ENCODE assay signal across 10 mouse cellular contexts in the genomic region with DNA sequence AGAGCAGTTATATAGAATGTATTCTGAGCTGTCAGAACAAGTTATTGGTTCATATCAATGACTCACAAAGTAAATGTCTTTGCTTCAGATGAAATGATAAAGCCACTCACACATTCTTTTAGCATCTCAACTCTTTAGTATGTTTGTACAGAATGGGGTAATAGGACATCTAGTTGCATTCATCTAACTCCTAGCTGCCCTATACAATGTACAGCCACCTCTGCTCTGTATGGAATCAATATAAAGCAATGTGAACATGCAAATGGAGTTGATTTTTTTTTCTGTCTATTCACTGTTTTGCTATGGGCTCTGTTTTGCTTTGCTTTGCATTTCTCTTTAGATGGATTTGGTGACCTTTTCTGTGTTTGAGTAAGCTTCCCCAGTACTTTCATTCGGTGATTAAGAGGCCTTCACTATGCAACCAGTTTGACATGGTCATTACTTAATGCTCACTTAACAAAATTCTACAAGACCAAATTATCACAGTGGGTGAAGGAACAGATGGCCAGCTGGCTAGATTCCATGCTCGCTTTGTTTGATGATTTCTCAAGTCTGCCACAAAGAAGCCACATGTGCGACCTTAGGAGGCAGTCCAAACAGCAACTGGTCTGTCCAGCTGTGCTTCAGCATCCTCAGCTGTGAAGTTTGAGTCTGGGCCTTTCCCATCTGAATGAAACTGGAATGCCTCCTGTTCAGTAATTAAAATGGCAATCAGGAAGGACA.
A peak's percentile ranks its signal among the peaks of the same experiment; 100 is the strongest.
DNase-seq lines count a peak whose midpoint lies in the region; ATAC-seq and TF ChIP-seq lines count a peak whose summit lies in the region.
"Had no signal": no experiment of that assay in that cellular context is flagged by ENCODE, and none has a peak within 500 bp of the region (broad histone marks: within the 10 kb centered on the region; RNA-seq: fewer than 3 reads in every experiment).

No protein-coding gene starts in this region.

- no peaks in the 10 kb centered on the region for H3K79me3 ChIP-seq in C2C12 (ENCODE audit: low read depth)

- no peaks in the 10 kb centered on the region for H3K36me3 ChIP-seq in kidney, postnatal 0 days (ENCODE audit: insufficient read depth, low read length)
- H3K36me3 ChIP-seq in C2C12 (ENCODE audit: control insufficient read depth, insufficient read depth), result no peaks in the 10 kb centered on the region
- H3K36me3 ChIP-seq in forebrain, embryonic 11.5 days (ENCODE audit: control insufficient read depth, insufficient read depth, low read length), result no peaks in the 10 kb centered on the region
- H3K36me3 ChIP-seq in lung, embryonic 16.5 days (ENCODE audit: control insufficient read depth, insufficient read depth, low read length), result no peaks in the 10 kb centered on the region
- H3K36me3 ChIP-seq: limb, embryonic 12.5 days had no signal

- 55% methylated on average over 3 of the region's 3 CpGs for WGBS in kidney, postnatal 0 days
- 43% methylated on average over 3 of the region's 3 CpGs for WGBS in forebrain, embryonic 11.5 days
- WGBS in lung, embryonic 16.5 days, result 26% methylated on average over 3 of the region's 3 CpGs

- peak; percentile 5 for DNase-seq in kidney, postnatal 0 days (ENCODE audit: low spot score)
- DNase-seq in kidney, adult 11 months, result no peak
- DNase-seq in forebrain, embryonic 11.5 days (ENCODE audit: low spot score), result peak; percentile 49
- no peak for DNase-seq in thymus, postnatal 4 days
- no peak for DNase-seq in left cerebral cortex, adult 11 months (ENCODE audit: low spot score)
- DNase-seq: gastrocnemius, adult 2 months had no signal

- no peak overlapping the region for H3ac ChIP-seq in C2C12 (ENCODE audit: control insufficient read depth, insufficient read length, low read depth)

- H3K4me1 ChIP-seq in kidney, postnatal 0 days (replicated peaks; ENCODE audit: insufficient read depth, low read length), result no peaks in the 10 kb centered on the region
- H3K4me1 ChIP-seq in forebrain, embryonic 11.5 days (replicated peaks; ENCODE audit: control insufficient read depth, insufficient read depth, low read length), result no peaks in the 10 kb centered on the region
- 0 out of 2 replicates have a peak, but pooled peaks cover under 1% of the 10 kb centered on the region for H3K4me1 ChIP-seq in lung, embryonic 16.5 days (replicated peaks; ENCODE audit: control insufficient read depth, insufficient read depth, low read length)
- H3K4me1 ChIP-seq: limb, embryonic 12.5 days had no signal

- no peak overlapping the region for H3K4me2 ChIP-seq in kidney, postnatal 0 days (ENCODE audit: low read length)
- no peak overlapping the region for H3K4me2 ChIP-seq in forebrain, embryonic 11.5 days (ENCODE audit: low read depth, low read length, severe bottlenecking)
- H3K4me2 ChIP-seq in lung, embryonic 16.5 days (ENCODE audit: low read depth, low read length), result no peak overlapping the region
- H3K4me2 ChIP-seq: limb, embryonic 12.5 days had no signal

- no peak overlapping the region for H3K27ac ChIP-seq in kidney, postnatal 0 days
- H3K27ac ChIP-seq in forebrain, embryonic 11.5 days (ENCODE audit: low read depth, low read length), result no peak overlapping the region
- H3K27ac ChIP-seq in lung, embryonic 16.5 days (ENCODE audit: low read length), result no peak overlapping the region
- H3K27ac ChIP-seq: gastrocnemius, adult 2 months; limb, embryonic 12.5 days had no signal

- no peak overlapping the region for H3K4me3 ChIP-seq in kidney, postnatal 0 days (replicated peaks; ENCODE audit: low read depth, low read length)
- H3K4me3 ChIP-seq in C2C12 (ENCODE audit: insufficient read depth, poor library complexity, severe bottlenecking), result no peak overlapping the region
- no peak overlapping the region for H3K4me3 ChIP-seq in forebrain, embryonic 11.5 days (ENCODE audit: low read depth, low read length)
- H3K4me3 ChIP-seq in lung, embryonic 16.5 days (ENCODE audit: low read length), result no peak overlapping the region
- H3K4me3 ChIP-seq: gastrocnemius, adult 2 months; limb, embryonic 12.5 days had no signal

- H3K9ac ChIP-seq in kidney, postnatal 0 days (ENCODE audit: low read depth, low read length), result no peak overlapping the region
- H3K9ac ChIP-seq in forebrain, embryonic 11.5 days (ENCODE audit: low read length), result no peak overlapping the region
- no peak overlapping the region for H3K9ac ChIP-seq in lung, embryonic 16.5 days (ENCODE audit: low read length)
- H3K9ac ChIP-seq: limb, embryonic 12.5 days had no signal

- H3K9me3 ChIP-seq in kidney, postnatal 0 days (replicated peaks; ENCODE audit: low read length), result no peaks in the 10 kb centered on the region
- H3K9me3 ChIP-seq in forebrain, embryonic 11.5 days (ENCODE audit: control insufficient read depth, low read length), result no peaks in the 10 kb centered on the region
- no peaks in the 10 kb centered on the region for H3K9me3 ChIP-seq in lung, embryonic 16.5 days (ENCODE audit: control insufficient read depth, low read length)
- H3K9me3 ChIP-seq: limb, embryonic 12.5 days had no signal

- H3K27me3 ChIP-seq in kidney, postnatal 0 days (ENCODE audit: insufficient read depth, low read length), result no peaks in the 10 kb centered on the region
- H3K27me3 ChIP-seq in C2C12 (ENCODE audit: control insufficient read depth, insufficient read depth, insufficient read length), result no peaks in the 10 kb centered on the region
- H3K27me3 ChIP-seq in forebrain, embryonic 11.5 days (ENCODE audit: control insufficient read depth, insufficient read depth, low read length), result no peaks in the 10 kb centered on the region
- no peaks in the 10 kb centered on the region for H3K27me3 ChIP-seq in lung, embryonic 16.5 days (ENCODE audit: control insufficient read depth, insufficient read depth, low read depth, low read length)
- H3K27me3 ChIP-seq: limb, embryonic 12.5 days had no signal

- TF ChIP-seq CTCF in kidney, postnatal 0 days (IDR thresholded peaks at IDR 0.05; ENCODE audit: low read depth), result no peak
- TF ChIP-seq CTCF in C2C12 (IDR thresholded peaks at IDR 0.05; ENCODE audit: control insufficient read depth, insufficient read depth, insufficient read length), result no peak

- no peaks in the 10 kb centered on the region for H3K79me2 ChIP-seq in C2C12 (ENCODE audit: control insufficient read depth, insufficient read depth)

- ATAC-seq in kidney, postnatal 0 days (replicated peaks; ENCODE audit: low FRiP score, low read depth), result no peak
- ATAC-seq in forebrain, embryonic 11.5 days (replicated peaks; ENCODE audit: low FRiP score), result peak; percentile 73
- peak; percentile 97 for ATAC-seq in lung, embryonic 16.5 days (ENCODE audit: low read depth)
- ATAC-seq in granulocyte monocyte progenitor cell, adult 5-6 weeks (replicated peaks; ENCODE audit: poor library complexity, severe bottlenecking), result no peak

TF ChIP-seq in C2C12, 6 proteins besides CTCF, POLR2A, EP300 and RAD21:
- peak; percentile 65 for TF ChIP-seq MYOD1 (IDR thresholded peaks at IDR 0.05; ENCODE audit: control insufficient read depth, insufficient read length, low read depth)
- no peak for TF ChIP-seq USF1 (IDR thresholded peaks at IDR 0.05; ENCODE audit: low read depth)

Comparison
In these comparisons a context has a peak if more than half of its experiments do, and no peak if none do; other contexts are left out.
1. DNase-seq: peak in kidney, postnatal 0 days (single experiment) and forebrain, embryonic 11.5 days (single experiment); none in kidney, adult 11 months (single experiment), thymus, postnatal 4 days (single experiment) and left cerebral cortex, adult 11 months (single experiment).
2. ATAC-seq: peak in forebrain, embryonic 11.5 days (single experiment) and lung, embryonic 16.5 days (single experiment); none in kidney, postnatal 0 days (single experiment) and granulocyte monocyte progenitor cell, adult 5-6 weeks (single experiment).